Mouse (Mus musculus): ENCODE results near the gene Msh5.
"Not testable (repeated sequence)": the region's sequence is repeated elsewhere in the genome, so short reads cannot be mapped to it uniquely, and the experiment has no call there.

The Msh5 gene

GRCm38 (mm10) chr17:35023756-35024155, 22.8 kb downstream of the Msh5 start:
- DNase-seq (ENCODE audit: low spot score in 2 of 2) = no peak

GRCm38 (mm10) chr17:35023221-35023620, 23.3 kb downstream of the Msh5 start:
- no peak for DNase-seq (ENCODE audit: low spot score in 2 of 2)

GRCm38 (mm10) chr17:35022541-35023060, 23.9 kb downstream of the Msh5 start:
- DNase-seq (ENCODE audit: low spot score in 2 of 2) = no peak

GRCm38 (mm10) chr17:35021842-35022477, 24.6 kb downstream of the Msh5 start:
- no peak for DNase-seq (ENCODE audit: low spot score in 2 of 2)

GRCm38 (mm10) chr17:35021163-35021808, 25.3 kb downstream of the Msh5 start:
- DNase-seq (ENCODE audit: low spot score in 2 of 2) = peak; percentile 79 to 94

- no peak for DNase-seq (ENCODE audit: low spot score in 2 of 2)
Measured at GRCm38 (mm10) chr17:35020551-35020950, 26.0 kb downstream of the Msh5 start.

GRCm38 (mm10) chr17:35019894-35020293, 26.7 kb downstream of the Msh5 start:
- no peak for DNase-seq (ENCODE audit: low spot score in 2 of 2)

- no peak for DNase-seq (ENCODE audit: low spot score in 2 of 2)
Measured at GRCm38 (mm10) chr17:35018171-35018570, 28.4 kb downstream of the Msh5 start.

GRCm38 (mm10) chr17:35017706-35018030, 28.9 kb downstream of the Msh5 start:
- DNase-seq (ENCODE audit: low spot score in 2 of 2) = no peak

GRCm38 (mm10) chr17:35016791-35017705, 29.5 kb downstream of the Msh5 start:
- DNase-seq (ENCODE audit: low spot score in 2 of 2) = no peak

GRCm38 (mm10) chr17:35016376-35016775, 30.2 kb downstream of the Msh5 start, which contains the start of gene Vwa7:
Gene Vwa7 (plus strand): TSS chr17:35016579.
- DNase-seq (ENCODE audit: low spot score in 2 of 2) = peak in 1 of 2 experiments; percentile 43

GRCm38 (mm10) chr17:35015296-35015695, 31.2 kb downstream of the Msh5 start:
- DNase-seq (ENCODE audit: low spot score in 2 of 2) = no peak

- DNase-seq (ENCODE audit: low spot score in 2 of 2) = no peak
Measured at GRCm38 (mm10) chr17:35013221-35013620, 33.3 kb downstream of the Msh5 start.

GRCm38 (mm10) chr17:35012430-35012829, 34.1 kb downstream of the Msh5 start:
- no peak for DNase-seq (ENCODE audit: low spot score in 2 of 2)

GRCm38 (mm10) chr17:35011440-35011839, 35.1 kb downstream of the Msh5 start:
- peak in 1 of 2 experiments; percentile 57 for DNase-seq (ENCODE audit: low spot score in 2 of 2)

- no peak for DNase-seq (ENCODE audit: low spot score in 2 of 2)
Measured at GRCm38 (mm10) chr17:35009586-35009985, 37.0 kb downstream of the Msh5 start.

- DNase-seq (ENCODE audit: low spot score in 2 of 2) = no peak
Measured at GRCm38 (mm10) chr17:35007387-35007991, 39.1 kb downstream of the Msh5 start.

GRCm38 (mm10) chr17:35005902-35006301, 40.6 kb downstream of the Msh5 start:
- DNase-seq (ENCODE audit: low spot score in 2 of 2) = not testable (repeated sequence)

GRCm38 (mm10) chr17:35005158-35005557, 41.4 kb downstream of the Msh5 start:
- peak in 1 of 2 experiments; percentile 58 for DNase-seq (ENCODE audit: low spot score in 2 of 2)

- peak in 1 of 2 experiments; percentile 57 for DNase-seq (ENCODE audit: low spot score in 2 of 2)
Measured at GRCm38 (mm10) chr17:35004075-35004717, 42.3 kb downstream of the Msh5 start.
